Mouse (Mus musculus) ES-Bruce4 (cell line): ENCODE measurements around the gene Mettl14. TPM values are rescaled to one million over a fixed set of nuclear protein-coding genes. Genes with fewer than 3 reads are reported as not detected.

Experiments used
- H3K27ac ChIP-seq: 2 replicates; pipeline ENCODE4 v1.5.1; 2012; ENCODE audit warnings: low read length, inconsistent platforms; ENCODE audit not compliant: insufficient read depth
- H3K27me3 ChIP-seq: 2 replicates; pipeline ENCODE4 v1.6.1; 2012; ENCODE audit warnings: mild to moderate bottlenecking, low read length, inconsistent platforms; ENCODE audit not compliant: control insufficient read depth, poor library complexity, insufficient read depth, severe bottlenecking
- H3K36me3 ChIP-seq: 2 replicates; pipeline ENCODE4 v1.6.1; 2012; ENCODE audit warnings: inconsistent platforms, mild to moderate bottlenecking, low read length, moderate library complexity; ENCODE audit not compliant: control insufficient read depth, poor library complexity, insufficient read depth, severe bottlenecking
- H3K4me1 ChIP-seq: one replicate; pipeline ENCODE4 v1.8.1; 2011; ENCODE audit warnings: low read length; ENCODE audit not compliant: control insufficient read depth, insufficient read depth
- H3K4me3 ChIP-seq: 2 replicates; pipeline ENCODE4 v1.5.1; 2011; ENCODE audit warnings: low read depth, mild to moderate bottlenecking, low read length
- H3K9ac ChIP-seq: 2 replicates; pipeline ENCODE4 v1.6.1; 2012; ENCODE audit warnings: low read depth, mild to moderate bottlenecking, inconsistent platforms; ENCODE audit not compliant: poor library complexity, severe bottlenecking
- H3K9me3 ChIP-seq: replicated peaks from 2 replicates; pipeline ENCODE4 v1.6.1; 2012; ENCODE audit warnings: mild to moderate bottlenecking, low read length, inconsistent platforms; ENCODE audit not compliant: control insufficient read depth, poor library complexity, insufficient read depth, severe bottlenecking
- CTCF ChIP-seq: IDR thresholded peaks from one replicate; pipeline ENCODE4 v1.8.1; 2011; ENCODE audit warnings: low read depth, low read length
- EP300 ChIP-seq: IDR thresholded peaks from 2 replicates; pipeline ENCODE4 v1.6.1; 2011; ENCODE audit warnings: low read depth, low read length; ENCODE audit not compliant: insufficient read depth
- POLR2A ChIP-seq: IDR thresholded peaks from one replicate; pipeline ENCODE4 v1.8.1; 2011; ENCODE audit warnings: low read length; ENCODE audit not compliant: insufficient read depth
- polyA plus RNA-seq: library from polyadenylated mRNA; stranded (reverse); fragments of >200 nt; gene quantifications from 2 replicates; pipeline ENCODE4 v1.2.4, GENCODE M21; 2011; ENCODE audit warnings: low read depth; ENCODE audit not compliant: missing spikeins, insufficient read depth, insufficient read length

Gene Mettl14
- polyA plus RNA-seq, 1 experiment, result 48.6 TPM

GRCm38 (mm10) chr3:123321612-123322011 is 64.3 kb downstream of the Mettl14 start:
- Histone ChIP-seq H3K4me1 (no peaks in the 10 kb centered on the region), H3K9ac (no peak overlapping the region), H3K4me3 (no peak overlapping the region), H3K9me3 (no peaks in the 10 kb centered on the region), H3K27me3 (no peaks in the 10 kb centered on the region), H3K36me3 (no peaks in the 10 kb centered on the region), H3K27ac (no peak overlapping the region)
- TF ChIP-seq CTCF (no peak), POLR2A (no peak), EP300 (no peak)

DNA sequence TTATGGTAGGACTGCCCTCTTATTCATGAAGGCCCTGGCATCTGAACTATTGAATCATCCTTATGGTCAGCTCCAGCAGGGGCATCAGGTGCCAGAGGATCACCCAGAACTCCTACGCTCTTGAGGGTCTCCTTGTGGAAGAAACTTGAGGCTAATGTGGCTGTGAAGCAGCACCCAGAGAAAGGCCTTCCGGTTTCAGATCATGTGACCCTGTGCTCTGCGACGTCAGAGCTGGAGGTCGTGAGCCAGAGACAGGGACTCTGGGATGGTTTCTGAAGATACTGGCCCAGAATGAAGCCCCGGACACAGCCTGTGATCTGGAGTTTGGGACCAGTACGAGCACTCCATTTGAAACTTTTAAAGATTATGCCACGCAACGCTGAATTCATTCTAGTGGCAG is 65.6 kb downstream of the Mettl14 start:
- Histone ChIP-seq H3K9ac (no peak overlapping the region), H3K27ac (no peak overlapping the region), H3K36me3 (no peaks in the 10 kb centered on the region), H3K4me1 (no peaks in the 10 kb centered on the region), H3K4me3 (no peak overlapping the region), H3K27me3 (no peaks in the 10 kb centered on the region), H3K9me3 (no peaks in the 10 kb centered on the region)
- TF ChIP-seq EP300 (no peak), POLR2A (no peak), CTCF (no peak)

Other genes starting within 250 kb of the Mettl14 start
- 1.8 and 2.9 TPM in 2 replicates for gene Synpo2, start 150.0 kb downstream of the Mettl14 start, polyA plus RNA-seq
- 26.6 and 31.4 TPM in 2 replicates for gene Sec24d, start 118.7 kb downstream of the Mettl14 start, polyA plus RNA-seq
- gene Prss12, start 60.8 kb upstream of the Mettl14 start, polyA plus RNA-seq, result 0.30 and 0.50 TPM in 2 replicates